Mouse (Mus musculus): Measurements from ENCODE around the gene Vwce. TPM values are rescaled to one million over a fixed set of nuclear protein-coding genes. Genes with fewer than 3 reads are reported as not detected.
A peak's percentile ranks its signal among the peaks of the same experiment; 100 is the strongest.

Gene Vwce
- polyA plus RNA-seq, 1 experiment from 2014 or later = 11.9 TPM

- Histone ChIP-seq H3K9me3 (replicated peaks) (no peaks in the 10 kb centered on the region), H3K36me3 (replicated peaks) (peaks cover 61% of the 10 kb centered on the region), H3K27me3 (no peaks in the 10 kb centered on the region), H3K27ac (replicated peaks) (no peak overlapping the region), H3K4me2 (no peak overlapping the region), H3K9ac (no peak overlapping the region), H3K4me3 (replicated peaks) (no peak overlapping the region), H3K4me1 (replicated peaks) (peaks cover 43% of the 10 kb centered on the region)
- 69% methylated on average over 13 of the region's 13 CpGs for WGBS (ENCODE audit: insufficient replicate concordance)
- no peak for ATAC-seq (ENCODE audit: insufficient read depth)
These were observed 73.3 kb downstream of the Vwce start for GRCm38 (mm10) chr19:10707087-10707875.

DNA sequence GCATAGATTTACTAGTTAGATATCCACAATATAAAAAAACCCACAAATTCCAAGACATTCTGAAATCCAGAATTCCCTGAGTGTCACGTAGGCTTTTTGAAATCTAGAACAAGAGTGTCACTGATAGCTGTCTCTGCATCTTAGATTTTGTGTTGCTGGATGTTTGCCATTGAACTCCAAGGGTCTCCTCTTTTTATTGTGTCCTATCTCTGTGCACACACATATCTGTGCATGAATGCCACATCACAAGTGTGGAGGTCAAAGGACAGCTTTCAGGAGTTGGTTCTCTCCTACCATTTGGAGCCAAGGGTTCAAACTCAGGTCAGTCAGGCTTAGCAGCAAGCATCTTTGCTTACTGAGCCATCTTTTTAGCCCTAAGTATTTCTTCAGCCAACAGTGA lies 73.9 kb downstream of the Vwce start:
- Histone ChIP-seq H3K9ac (no peak overlapping the region), H3K9me3 (replicated peaks) (no peaks in the 10 kb centered on the region), H3K27ac (replicated peaks) (no peak overlapping the region), H3K4me1 (replicated peaks) (peaks cover 37% of the 10 kb centered on the region), H3K27me3 (no peaks in the 10 kb centered on the region), H3K4me3 (replicated peaks) (no peak overlapping the region), H3K4me2 (no peak overlapping the region), H3K36me3 (replicated peaks) (peaks cover 67% of the 10 kb centered on the region)
- ATAC-seq (ENCODE audit: insufficient read depth) = no peak
- WGBS (ENCODE audit: insufficient replicate concordance) = 80% methylated on average over 1 of the region's 1 CpGs

DNA sequence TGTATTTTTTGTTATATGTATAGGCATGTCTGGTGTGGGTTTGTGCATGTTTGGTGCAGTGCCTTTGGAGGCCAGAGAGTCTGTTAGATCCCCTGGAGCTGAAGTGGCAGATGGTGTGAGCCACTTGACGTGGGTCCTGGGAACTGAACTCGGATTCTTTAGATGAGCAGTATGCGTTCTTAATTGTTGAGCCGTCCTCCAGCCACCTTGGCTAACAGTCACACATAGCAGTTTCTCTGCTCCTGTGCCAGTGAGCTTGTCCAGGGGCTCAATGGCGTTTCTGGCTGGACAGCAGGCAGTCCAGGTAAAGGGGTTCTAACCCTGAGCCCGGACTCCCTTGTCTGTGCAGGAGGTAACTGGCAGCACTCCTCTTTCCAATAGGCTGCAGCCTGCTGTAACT lies 74.9 kb downstream of the Vwce start:
- no peaks in the 10 kb centered on the region for H3K27me3 ChIP-seq
- H3K4me3 ChIP-seq (replicated peaks) = no peak overlapping the region
- H3K9ac ChIP-seq = no peak overlapping the region
- no peak overlapping the region for H3K4me2 ChIP-seq
- no peaks in the 10 kb centered on the region for H3K9me3 ChIP-seq (replicated peaks)
- H3K4me1 ChIP-seq (replicated peaks) = peaks cover 27% of the 10 kb centered on the region
- WGBS (ENCODE audit: insufficient replicate concordance) = 68% methylated on average over 6 of the region's 6 CpGs
- no peak; the same call in 1 of the 2 replicates for ATAC-seq (ENCODE audit: insufficient read depth)
- H3K27ac ChIP-seq (replicated peaks) = no peak overlapping the region
- peaks cover 77% of the 10 kb centered on the region for H3K36me3 ChIP-seq (replicated peaks)

DNA sequence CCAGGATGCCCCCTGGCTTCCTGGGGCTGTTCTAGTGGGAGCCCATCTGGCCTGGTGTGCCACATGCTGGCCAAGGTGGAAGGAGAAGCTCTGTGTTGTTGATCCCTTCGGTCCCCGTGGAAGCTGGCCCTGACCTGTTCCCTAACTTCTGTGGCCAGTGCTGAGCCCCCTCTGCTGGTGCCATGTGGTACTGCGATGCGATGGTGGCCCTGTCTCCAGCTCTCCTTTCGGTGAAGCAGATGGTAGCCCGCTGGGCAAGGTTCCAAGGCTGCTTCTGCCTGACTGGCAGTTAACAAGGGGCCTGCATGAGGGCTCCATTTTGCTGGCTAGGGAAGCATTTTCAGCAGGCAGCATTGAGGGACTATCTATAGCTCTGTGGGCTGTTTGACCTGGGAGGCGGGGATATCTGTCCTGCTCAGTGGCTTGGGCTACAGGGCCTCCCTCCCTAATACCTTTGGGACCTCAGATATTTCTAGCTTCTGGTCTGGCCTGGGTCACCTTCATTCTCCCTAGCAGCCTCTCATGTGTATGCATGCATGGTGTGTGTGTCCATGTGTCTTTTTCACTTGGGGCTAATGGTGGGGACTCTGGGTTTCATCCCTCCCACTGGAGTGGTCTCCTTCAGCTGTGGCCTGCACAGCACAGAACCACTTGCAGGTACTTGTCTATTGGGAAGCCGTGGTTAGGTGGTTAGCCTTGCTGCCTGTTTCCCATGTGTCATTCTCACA lies 75.5 kb downstream of the Vwce start:
- Histone ChIP-seq H3K27me3 (no peaks in the 10 kb centered on the region), H3K27ac (replicated peaks) (no peak overlapping the region), H3K9me3 (replicated peaks) (no peaks in the 10 kb centered on the region), H3K4me3 (replicated peaks) (no peak overlapping the region), H3K9ac (no peak overlapping the region), H3K4me2 (no peak overlapping the region), H3K36me3 (replicated peaks) (peaks cover 83% of the 10 kb centered on the region), H3K4me1 (replicated peaks) (peaks cover 21% of the 10 kb centered on the region)
- peak; percentile 67 for ATAC-seq (ENCODE audit: insufficient read depth)
- 20% methylated on average over 8 of the region's 8 CpGs for WGBS (ENCODE audit: insufficient replicate concordance)

DNA sequence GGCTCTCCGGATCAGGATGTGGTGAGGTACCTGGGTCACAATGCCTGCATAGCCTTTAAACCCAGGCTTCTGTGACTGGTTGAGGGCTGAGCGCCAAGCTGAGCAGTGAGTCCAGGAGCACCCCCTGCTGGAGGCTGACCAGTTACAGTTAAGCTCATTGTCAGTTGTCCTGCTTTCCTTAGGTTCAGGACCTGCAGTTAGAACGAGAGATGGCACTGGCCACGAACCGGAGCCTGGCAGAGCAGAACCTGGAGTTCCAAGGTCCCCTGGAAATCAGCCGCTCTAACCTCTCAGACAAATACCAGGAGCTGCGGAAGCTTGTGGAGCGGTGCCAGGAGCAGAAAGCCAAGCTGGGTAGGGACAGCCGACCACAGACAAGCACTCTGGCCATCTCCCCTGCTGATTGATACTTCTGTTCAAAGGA lies 76.1 kb downstream of the Vwce start:
- Histone ChIP-seq H3K9me3 (replicated peaks) (no peaks in the 10 kb centered on the region), H3K36me3 (replicated peaks) (peaks cover 82% of the 10 kb centered on the region), H3K4me1 (replicated peaks) (peaks cover 17% of the 10 kb centered on the region), H3K27ac (replicated peaks) (no peak overlapping the region), H3K4me2 (no peak overlapping the region), H3K9ac (no peak overlapping the region), H3K4me3 (replicated peaks) (no peak overlapping the region), H3K27me3 (no peaks in the 10 kb centered on the region)
- WGBS (ENCODE audit: insufficient replicate concordance) = 77% methylated on average over 9 of the region's 9 CpGs
- ATAC-seq (ENCODE audit: insufficient read depth) = peak; percentile 33; the same call in 1 of the 2 replicates

DNA sequence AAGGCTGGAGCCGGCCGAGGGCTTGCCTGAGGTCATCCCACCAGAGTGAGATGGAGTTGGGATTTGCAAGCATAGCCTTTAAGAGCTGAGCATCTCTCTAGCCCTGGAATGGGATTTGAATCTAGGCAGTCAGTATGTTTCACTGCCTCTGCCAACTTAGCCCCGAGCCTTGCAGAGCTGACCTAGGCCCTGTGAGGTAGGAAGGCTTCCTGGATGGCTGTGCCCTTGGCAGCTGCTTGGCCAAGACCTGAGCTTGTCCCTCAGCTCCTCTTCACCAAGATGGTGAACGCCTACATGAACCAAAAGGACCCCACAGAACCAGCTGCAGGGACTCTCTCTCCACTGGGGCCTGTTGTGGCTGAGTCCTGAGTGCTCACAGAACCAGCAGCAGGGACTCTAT lies 76.7 kb downstream of the Vwce start:
- WGBS (ENCODE audit: insufficient replicate concordance) = 79% methylated on average over 4 of the region's 4 CpGs
- no peaks in the 10 kb centered on the region for H3K27me3 ChIP-seq
- no peak overlapping the region for H3K27ac ChIP-seq (replicated peaks)
- no peak overlapping the region for H3K4me2 ChIP-seq
- no peak overlapping the region for H3K9ac ChIP-seq
- no peak for ATAC-seq (ENCODE audit: insufficient read depth)
- no peak overlapping the region for H3K4me3 ChIP-seq (replicated peaks)
- H3K36me3 ChIP-seq (replicated peaks) = peaks cover 81% of the 10 kb centered on the region
- peaks cover 16% of the 10 kb centered on the region for H3K4me1 ChIP-seq (replicated peaks)
- no peaks in the 10 kb centered on the region for H3K9me3 ChIP-seq (replicated peaks)

DNA sequence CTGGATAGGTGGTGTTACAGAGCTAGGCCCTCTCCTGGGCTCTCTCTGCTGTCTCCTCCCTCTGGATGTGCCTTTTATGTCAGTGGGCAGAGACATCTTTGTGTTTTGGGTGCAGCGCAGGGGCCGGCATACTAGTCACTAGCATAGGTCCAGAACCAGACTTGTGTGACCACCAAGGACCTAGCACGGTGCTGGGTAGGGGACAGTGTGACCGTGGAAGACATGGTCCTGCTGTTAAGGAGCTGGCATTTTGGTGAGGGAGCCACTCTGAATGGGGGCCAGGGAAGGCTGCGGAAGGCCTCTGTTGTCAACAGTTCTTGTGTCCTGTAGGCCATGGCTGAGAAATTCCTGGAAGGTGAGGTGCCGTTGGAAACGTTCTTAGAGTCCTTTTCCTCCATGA lies 78.2 kb downstream of the Vwce start:
- Histone ChIP-seq H3K4me3 (replicated peaks) (no peak overlapping the region), H3K27ac (replicated peaks) (no peak overlapping the region), H3K4me1 (replicated peaks) (peaks cover 13% of the 10 kb centered on the region), H3K36me3 (replicated peaks) (peaks cover 67% of the 10 kb centered on the region), H3K4me2 (no peak overlapping the region), H3K9ac (no peak overlapping the region), H3K27me3 (no peaks in the 10 kb centered on the region), H3K9me3 (replicated peaks) (no peaks in the 10 kb centered on the region)
- no peak for ATAC-seq (ENCODE audit: insufficient read depth)
- 83% methylated on average over 7 of the region's 7 CpGs for WGBS (ENCODE audit: insufficient replicate concordance)

GRCm38 (mm10) chr19:10712646-10713045 lies 78.6 kb downstream of the Vwce start:
- Histone ChIP-seq H3K4me2 (no peak overlapping the region), H3K4me3 (replicated peaks) (no peak overlapping the region), H3K27me3 (no peaks in the 10 kb centered on the region), H3K36me3 (replicated peaks) (peaks cover 63% of the 10 kb centered on the region), H3K27ac (replicated peaks) (no peak overlapping the region), H3K9ac (no peak overlapping the region), H3K4me1 (replicated peaks) (peaks cover 13% of the 10 kb centered on the region), H3K9me3 (replicated peaks) (no peaks in the 10 kb centered on the region)
- ATAC-seq (ENCODE audit: insufficient read depth) = no peak
- 85% methylated on average over 12 of the region's 12 CpGs for WGBS (ENCODE audit: insufficient replicate concordance)

DNA sequence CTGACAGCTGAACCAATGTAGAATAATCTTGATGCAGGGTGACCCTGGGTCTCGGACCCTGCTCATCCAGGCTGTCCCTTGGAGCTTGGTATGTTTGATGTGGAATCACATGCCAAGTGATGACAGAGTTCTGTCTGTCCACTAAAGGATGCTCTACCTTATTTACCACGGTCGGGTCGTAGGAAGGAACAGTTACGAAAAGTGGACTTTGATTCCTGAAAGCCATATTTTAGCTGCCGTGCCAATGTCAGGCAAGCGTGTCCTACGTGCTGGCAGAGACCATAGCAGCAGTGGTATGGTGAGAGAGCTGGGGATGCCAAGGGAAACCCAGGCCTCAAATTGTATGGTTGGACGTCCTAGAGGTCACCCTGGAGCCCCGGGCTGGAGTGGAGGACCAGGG lies 79.5 kb downstream of the Vwce start:
- no peak for ATAC-seq (ENCODE audit: insufficient read depth)
- Histone ChIP-seq H3K27me3 (no peaks in the 10 kb centered on the region), H3K9me3 (replicated peaks) (no peaks in the 10 kb centered on the region), H3K27ac (replicated peaks) (no peak overlapping the region), H3K4me3 (replicated peaks) (no peak overlapping the region), H3K4me2 (no peak overlapping the region), H3K4me1 (replicated peaks) (peaks cover 13% of the 10 kb centered on the region), H3K9ac (no peak overlapping the region), H3K36me3 (replicated peaks) (peaks cover 55% of the 10 kb centered on the region)
- WGBS (ENCODE audit: insufficient replicate concordance) = 77% methylated on average over 10 of the region's 10 CpGs

GRCm38 (mm10) chr19:10714168-10714567 lies 80.2 kb downstream of the Vwce start:
- Histone ChIP-seq H3K27ac (replicated peaks) (no peak overlapping the region), H3K9me3 (replicated peaks) (no peaks in the 10 kb centered on the region), H3K4me3 (replicated peaks) (no peak overlapping the region), H3K36me3 (replicated peaks) (peaks cover 50% of the 10 kb centered on the region), H3K4me1 (replicated peaks) (peaks cover 8% of the 10 kb centered on the region), H3K9ac (no peak overlapping the region), H3K4me2 (no peak overlapping the region), H3K27me3 (no peaks in the 10 kb centered on the region)
- no peak for ATAC-seq (ENCODE audit: insufficient read depth)
- WGBS (ENCODE audit: insufficient replicate concordance) = 68% methylated on average over 6 of the region's 6 CpGs

DNA sequence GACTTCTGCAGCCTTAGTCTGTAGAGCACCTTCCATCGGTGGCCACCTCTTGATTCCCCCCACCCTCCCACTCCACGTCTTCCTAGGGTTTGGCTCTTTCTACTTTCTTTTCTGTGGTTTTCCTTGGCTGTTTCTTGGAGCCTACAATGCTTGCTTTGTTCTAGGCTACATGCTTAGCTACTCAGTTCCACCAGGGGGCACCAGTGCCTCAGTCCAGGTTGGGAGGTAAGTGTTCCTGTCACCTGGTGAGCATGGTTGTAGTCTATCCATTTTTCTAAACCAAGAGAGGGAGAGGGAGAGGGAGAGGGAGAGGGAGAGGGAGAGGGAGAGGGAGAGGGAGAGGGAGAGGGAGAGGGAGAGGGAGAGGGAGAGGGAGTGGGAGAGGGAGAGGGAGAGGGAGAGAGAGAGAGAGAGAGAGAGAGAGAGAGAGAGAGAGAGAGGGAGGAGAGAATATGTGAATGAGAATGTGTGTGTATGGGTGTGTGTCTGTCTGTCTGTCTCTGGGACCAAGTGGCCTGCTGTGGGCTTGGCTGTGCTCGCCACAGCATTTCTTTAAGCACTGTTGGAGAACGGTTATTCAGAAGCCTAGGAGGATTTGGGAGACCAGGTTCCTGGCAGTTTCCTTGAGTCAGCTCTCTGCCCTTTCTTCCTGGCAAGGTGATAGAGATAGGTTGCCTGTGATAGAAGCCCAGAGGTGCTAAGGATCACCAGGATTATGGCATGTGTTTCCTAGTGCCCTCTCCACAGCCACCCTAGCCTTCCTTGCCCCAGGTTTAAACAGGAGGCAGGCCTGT lies 80.9 kb downstream of the Vwce start:
- H3K9ac ChIP-seq = no peak overlapping the region
- no peak overlapping the region for H3K27ac ChIP-seq (replicated peaks)
- WGBS (ENCODE audit: insufficient replicate concordance) = 32% methylated on average over 4 of the region's 4 CpGs
- H3K4me3 ChIP-seq (replicated peaks) = no peak overlapping the region
- peaks cover 46% of the 10 kb centered on the region for H3K36me3 ChIP-seq (replicated peaks)
- ATAC-seq (ENCODE audit: insufficient read depth) = no peak
- peaks cover under 1% of the 10 kb centered on the region; the same call in 1 of the 2 replicates for H3K4me1 ChIP-seq (replicated peaks)
- no peaks in the 10 kb centered on the region for H3K27me3 ChIP-seq
- H3K4me2 ChIP-seq = no peak overlapping the region
- H3K9me3 ChIP-seq (replicated peaks) = no peaks in the 10 kb centered on the region
